Mouse (Mus musculus) liver, embryonic 16.5 days (tissue): Measurements from ENCODE around the gene Gm10392. TPM values are rescaled to one million over a fixed set of nuclear protein-coding genes. Genes with fewer than 3 reads are reported as not detected.

Experiments
- ATAC-seq: fragments of 200-750 bp; cut with Nextera tagmentation; 2 replicates; pipeline ENCODE4 v1.8.0; 2017; ENCODE audit warnings: low read depth, mild to moderate bottlenecking, moderate number of reproducible peaks, moderate library complexity
- H3K27ac ChIP-seq: fragments of 300-500 bp; sonication (generic); 2 replicates; pipeline ENCODE4 v1.5.1; 2014; ENCODE audit warnings: mild to moderate bottlenecking, low read length
- H3K27me3 ChIP-seq: fragments of 300-500 bp; sonication (generic); 2 replicates; pipeline ENCODE4 v1.6.1; 2014; ENCODE audit warnings: low read depth, low read length, mixed read lengths; ENCODE audit not compliant: control insufficient read depth, insufficient read depth
- H3K36me3 ChIP-seq: fragments of 300-500 bp; sonication (generic); 2 replicates; pipeline ENCODE4 v1.6.1; 2014; ENCODE audit warnings: mild to moderate bottlenecking; ENCODE audit not compliant: control insufficient read depth, insufficient read depth
- H3K4me1 ChIP-seq: fragments of 300-500 bp; sonication (generic); 2 replicates; pipeline ENCODE4 v1.6.1; 2014; ENCODE audit warnings: low read depth, low read length, mixed read lengths; ENCODE audit not compliant: control insufficient read depth
- H3K4me2 ChIP-seq: fragments of 300-500 bp; sonication (generic); 2 replicates; pipeline ENCODE4 v1.6.1; 2014; ENCODE audit warnings: low read depth, low read length, mixed read lengths
- H3K4me3 ChIP-seq: fragments of 300-500 bp; sonication (generic); 2 replicates; pipeline ENCODE4 v1.5.1; 2014; ENCODE audit warnings: low read depth, mild to moderate bottlenecking, low read length
- H3K9ac ChIP-seq: fragments of 300-500 bp; sonication (generic); 2 replicates; pipeline ENCODE4 v1.6.1; 2014; ENCODE audit warnings: low read depth, low read length
- H3K9me3 ChIP-seq: fragments of 300-500 bp; sonication (generic); replicated peaks from 2 replicates; pipeline ENCODE4 v1.6.1; 2016; ENCODE audit warnings: low read length; ENCODE audit not compliant: control insufficient read depth
- WGBS: fragments of 180-500 bp; shearing (Covaris S2); extraction: QIAGEN DNeasy Blood & Tissue Kit; methylation state at CpG from one replicate; pipeline ENCODE4 v1.1.7; 2014; ENCODE audit not compliant: insufficient replicate concordance; 5-methylcytosine and 5-hydroxymethylcytosine counted together
- polyA plus RNA-seq: library from polyadenylated mRNA; unstranded; fragments of >200 nt; fragmentation: Nextera tagmentation; extraction: Ambion mirVana; gene quantifications from 2 replicates; pipeline ENCODE4 v1.2.1, GENCODE M21; 2015

Gene Gm10392
- polyA plus RNA-seq, 1 experiment from 2014 or later = 0.17 TPM

DNA sequence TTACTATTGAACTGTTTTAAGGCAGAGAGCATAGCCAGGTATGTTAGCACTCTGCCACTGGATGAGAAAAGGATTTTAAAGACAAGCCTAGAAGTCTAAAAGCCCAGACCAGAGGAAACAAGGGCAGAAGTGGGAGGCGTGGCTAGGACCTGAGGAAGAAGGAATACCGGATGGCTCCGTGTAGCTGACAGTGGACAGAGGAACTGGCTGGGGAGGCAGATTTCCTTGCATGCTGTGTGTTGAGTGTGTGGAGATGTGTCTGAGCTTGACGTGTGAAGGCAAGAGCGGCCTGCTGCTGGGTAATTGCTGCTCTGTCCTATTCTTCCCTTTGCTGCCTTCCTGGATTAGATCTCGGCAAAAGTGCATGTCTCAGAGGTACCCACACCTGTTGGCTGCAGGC, 16.5 kb downstream of the Gm10392 start:
- H3K27ac ChIP-seq = no peak overlapping the region
- H3K9me3 ChIP-seq = no peaks in the 10 kb centered on the region
- no peak overlapping the region for H3K4me2 ChIP-seq
- no peaks in the 10 kb centered on the region for H3K27me3 ChIP-seq
- WGBS = 79% methylated on average over 6 of the region's 6 CpGs
- peaks cover 6% of the 10 kb centered on the region for H3K4me1 ChIP-seq
- no peak overlapping the region for H3K9ac ChIP-seq
- no peak overlapping the region for H3K4me3 ChIP-seq
- no peak for ATAC-seq
- H3K36me3 ChIP-seq = peaks cover 9% of the 10 kb centered on the region; the same call in 1 of the 2 replicates

DNA sequence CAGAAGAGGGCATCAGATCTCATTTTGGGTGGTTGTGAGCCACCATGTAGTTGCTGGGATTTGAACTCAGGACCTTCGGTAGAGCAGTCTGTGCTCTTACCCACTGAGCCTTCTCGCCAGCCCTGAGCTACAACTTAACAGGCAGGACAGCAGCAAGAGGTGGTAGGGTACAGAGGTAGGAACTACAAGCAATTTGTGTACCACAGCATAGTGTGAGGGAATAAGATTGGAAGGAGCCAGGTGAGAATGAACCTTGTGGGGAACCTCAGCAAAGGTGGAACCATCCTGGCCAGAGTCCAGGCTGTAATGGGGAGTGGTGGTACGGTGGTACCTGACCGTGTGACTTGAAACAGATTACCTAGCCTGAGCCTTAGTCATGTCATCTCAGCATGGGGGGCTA, 17.0 kb downstream of the Gm10392 start:
- H3K9ac ChIP-seq = no peak overlapping the region
- 80% methylated on average over 4 of the region's 4 CpGs for WGBS
- H3K9me3 ChIP-seq = no peaks in the 10 kb centered on the region
- ATAC-seq = no peak
- H3K4me1 ChIP-seq = peaks cover 11% of the 10 kb centered on the region
- peaks cover 9% of the 10 kb centered on the region; the same call in 1 of the 2 replicates for H3K36me3 ChIP-seq
- no peak overlapping the region for H3K4me3 ChIP-seq
- H3K27me3 ChIP-seq = no peaks in the 10 kb centered on the region
- H3K4me2 ChIP-seq = no peak overlapping the region
- H3K27ac ChIP-seq = no peak overlapping the region

DNA sequence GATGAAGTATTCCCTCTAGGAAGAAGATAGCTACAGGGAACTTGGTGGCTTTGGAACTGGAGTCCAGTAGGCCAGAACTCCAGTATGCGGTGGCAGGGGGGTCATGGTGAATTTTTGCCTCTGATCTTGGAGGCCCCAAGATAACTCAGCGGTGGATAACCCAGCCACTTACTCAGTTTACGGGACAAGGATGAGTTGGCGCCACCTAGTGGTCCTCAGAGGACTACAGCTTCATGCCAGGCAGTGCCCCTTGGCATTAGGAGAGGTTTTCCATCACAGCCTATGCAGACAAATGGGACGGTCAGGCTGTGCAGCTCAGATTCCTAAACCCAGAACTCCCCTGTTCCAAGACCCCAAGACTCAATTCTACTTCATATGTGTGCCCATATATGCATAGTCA, 17.6 kb downstream of the Gm10392 start:
- Histone ChIP-seq H3K9ac (no peak overlapping the region), H3K4me3 (no peak overlapping the region), H3K27me3 (no peaks in the 10 kb centered on the region), H3K4me2 (no peak overlapping the region), H3K27ac (no peak overlapping the region), H3K4me1 (peaks cover 14% of the 10 kb centered on the region), H3K36me3 (peaks cover 9% of the 10 kb centered on the region; the same call in 1 of the 2 replicates), H3K9me3 (no peaks in the 10 kb centered on the region)
- ATAC-seq = no peak
- WGBS = 15% methylated on average over 5 of the region's 5 CpGs

DNA sequence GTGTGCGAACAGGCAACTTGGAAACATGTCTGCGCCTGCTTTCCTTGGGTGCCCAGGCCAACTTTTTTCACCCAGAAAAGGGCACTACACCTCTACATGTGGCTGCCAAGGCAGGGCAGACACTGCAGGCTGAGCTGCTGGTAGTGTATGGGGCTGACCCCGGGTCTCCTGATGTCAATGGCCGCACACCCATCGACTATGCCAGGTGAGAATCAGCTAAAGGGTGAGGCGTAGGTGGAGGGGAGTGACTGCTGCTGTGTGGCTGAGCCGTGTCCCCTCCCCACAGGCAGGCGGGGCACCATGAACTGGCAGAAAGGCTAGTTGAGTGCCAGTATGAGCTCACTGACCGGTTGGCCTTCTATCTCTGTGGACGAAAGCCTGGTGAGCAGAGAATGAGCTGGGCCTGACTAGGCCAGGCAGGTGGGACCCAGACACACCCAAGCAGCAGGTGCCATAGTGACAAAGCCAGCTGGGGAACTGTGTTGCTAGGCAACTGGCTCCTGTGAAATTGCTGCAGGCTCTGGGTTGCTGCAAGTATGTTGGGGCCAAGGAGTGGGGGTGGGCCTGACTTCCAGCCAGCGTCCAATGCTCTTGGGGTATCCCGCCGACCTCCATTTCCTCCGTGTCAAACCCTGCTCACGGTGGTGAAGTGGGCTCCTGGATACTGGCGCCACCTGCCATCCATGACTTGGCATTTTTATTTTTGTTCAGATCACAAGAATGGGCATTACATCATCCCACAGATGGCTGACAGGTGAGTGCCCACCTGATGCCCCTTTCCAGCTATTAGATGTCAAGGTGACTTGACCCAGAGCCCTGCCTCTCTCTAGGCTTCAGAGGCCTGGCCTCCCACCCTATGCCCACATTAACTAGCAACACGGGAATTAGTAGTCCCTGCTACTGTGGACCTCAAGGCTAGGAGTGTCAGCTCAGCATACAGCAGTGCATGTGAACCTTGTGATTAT, 18.4 kb downstream of the Gm10392 start:
- ATAC-seq = no peak
- no peaks in the 10 kb centered on the region for H3K9me3 ChIP-seq
- H3K4me1 ChIP-seq = peaks cover 17% of the 10 kb centered on the region
- WGBS = 79% methylated on average over 17 of the region's 17 CpGs
- no peak overlapping the region for H3K4me2 ChIP-seq
- no peak overlapping the region for H3K27ac ChIP-seq
- H3K27me3 ChIP-seq = no peaks in the 10 kb centered on the region
- no peak overlapping the region for H3K9ac ChIP-seq
- no peak overlapping the region for H3K4me3 ChIP-seq
- peaks cover 9% of the 10 kb centered on the region; the same call in 1 of the 2 replicates for H3K36me3 ChIP-seq

DNA sequence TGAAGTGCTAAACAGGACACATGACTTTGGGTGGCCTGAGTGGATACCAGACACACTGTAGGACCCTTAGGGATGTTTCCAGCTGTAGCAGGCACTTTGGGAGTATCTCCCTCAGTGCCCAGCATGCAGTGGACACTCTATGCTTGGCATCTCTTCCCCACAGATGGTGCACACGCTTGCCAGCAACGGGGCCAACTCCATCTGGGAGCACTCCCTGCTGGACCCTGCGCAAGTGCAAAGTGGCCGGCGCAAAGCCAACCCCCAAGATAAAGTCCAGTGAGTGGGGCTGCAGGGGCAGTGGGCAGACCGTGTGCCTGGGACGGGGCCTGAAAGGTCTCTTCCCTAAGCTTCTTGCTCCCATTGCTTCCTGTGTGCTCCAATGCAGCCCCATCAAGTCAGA, 19.6 kb downstream of the Gm10392 start:
- H3K4me1 ChIP-seq = peaks cover 28% of the 10 kb centered on the region
- 84% methylated on average over 7 of the region's 7 CpGs for WGBS
- no peak for ATAC-seq
- H3K36me3 ChIP-seq = peaks cover under 1% of the 10 kb centered on the region; the same call in 1 of the 2 replicates
- H3K27ac ChIP-seq = no peak overlapping the region
- no peak overlapping the region for H3K4me3 ChIP-seq
- no peak overlapping the region for H3K4me2 ChIP-seq
- no peak overlapping the region for H3K9ac ChIP-seq
- H3K9me3 ChIP-seq = no peaks in the 10 kb centered on the region
- H3K27me3 ChIP-seq = no peaks in the 10 kb centered on the region

DNA sequence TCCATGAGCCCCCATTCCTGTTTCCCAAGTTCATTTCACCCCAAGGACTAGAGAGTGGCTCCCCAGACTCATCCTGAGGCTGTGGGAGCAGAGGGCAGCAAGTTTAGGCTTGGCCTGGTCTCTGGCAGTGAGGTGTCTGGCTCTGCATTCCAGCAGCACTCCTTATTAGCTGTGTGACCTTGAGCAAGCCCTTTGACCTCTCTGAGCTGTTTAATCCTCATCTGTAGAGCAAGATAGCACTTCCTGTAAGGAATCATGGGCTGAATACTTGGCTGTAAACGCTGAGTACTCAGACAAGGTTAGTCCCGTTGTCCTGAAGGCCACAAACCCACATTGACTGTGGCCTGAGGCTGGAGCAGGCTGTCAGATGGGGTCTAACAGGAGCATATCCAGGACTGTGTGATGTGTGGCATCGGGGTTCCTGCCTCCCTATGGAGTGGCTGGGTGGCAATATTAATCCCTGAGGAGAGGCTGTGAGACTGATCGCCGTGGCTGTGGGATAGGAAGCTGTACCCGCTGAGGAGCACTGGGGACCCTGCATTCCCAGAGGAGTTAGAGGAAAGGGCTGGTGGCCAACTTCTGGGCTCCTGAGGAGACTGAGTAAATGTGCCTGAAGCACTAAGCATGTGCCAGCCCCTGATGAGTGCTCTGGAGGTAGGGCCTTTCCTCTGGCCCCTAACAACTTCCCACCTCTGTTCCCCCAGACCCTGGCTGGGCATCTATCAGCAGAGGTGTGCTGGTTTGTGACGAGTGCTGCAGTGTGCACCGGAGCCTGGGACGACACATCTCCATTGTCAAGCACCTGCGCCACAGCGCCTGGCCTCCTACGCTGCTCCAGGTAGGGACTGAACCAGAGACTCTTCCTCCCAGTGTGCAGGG, 20.5 kb downstream of the Gm10392 start:
- 80% methylated on average over 12 of the region's 12 CpGs for WGBS
- no peak for ATAC-seq
- no peak overlapping the region for H3K27ac ChIP-seq
- no peak overlapping the region for H3K9ac ChIP-seq
- no peak overlapping the region for H3K4me3 ChIP-seq
- H3K4me1 ChIP-seq = peaks cover 36% of the 10 kb centered on the region
- no peak overlapping the region for H3K4me2 ChIP-seq
- H3K36me3 ChIP-seq = no peaks in the 10 kb centered on the region; the same call in 1 of the 2 replicates
- no peaks in the 10 kb centered on the region for H3K9me3 ChIP-seq
- H3K27me3 ChIP-seq = no peaks in the 10 kb centered on the region

DNA sequence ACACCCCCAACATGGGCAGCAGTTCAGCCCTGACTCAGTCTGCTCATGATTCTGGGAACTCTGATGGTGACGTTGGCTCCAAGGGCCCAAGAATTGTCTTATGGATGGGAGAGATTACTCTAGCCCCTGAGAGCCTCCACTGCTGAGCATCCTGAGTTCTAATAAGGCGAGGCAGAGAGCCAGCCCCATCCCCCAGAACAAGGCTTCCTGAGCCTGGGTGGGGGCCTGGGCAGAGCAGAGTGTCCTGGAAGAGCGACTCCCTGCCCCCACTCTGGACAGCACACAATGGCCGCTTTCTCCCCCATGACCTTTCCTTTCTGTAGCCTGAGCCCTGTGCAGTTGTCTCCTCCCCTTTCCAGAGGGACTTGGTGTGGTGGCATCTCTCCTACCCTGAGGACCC, 21.1 kb downstream of the Gm10392 start:
- WGBS = 61% methylated on average over 4 of the region's 4 CpGs
- no peak overlapping the region for H3K27ac ChIP-seq

DNA sequence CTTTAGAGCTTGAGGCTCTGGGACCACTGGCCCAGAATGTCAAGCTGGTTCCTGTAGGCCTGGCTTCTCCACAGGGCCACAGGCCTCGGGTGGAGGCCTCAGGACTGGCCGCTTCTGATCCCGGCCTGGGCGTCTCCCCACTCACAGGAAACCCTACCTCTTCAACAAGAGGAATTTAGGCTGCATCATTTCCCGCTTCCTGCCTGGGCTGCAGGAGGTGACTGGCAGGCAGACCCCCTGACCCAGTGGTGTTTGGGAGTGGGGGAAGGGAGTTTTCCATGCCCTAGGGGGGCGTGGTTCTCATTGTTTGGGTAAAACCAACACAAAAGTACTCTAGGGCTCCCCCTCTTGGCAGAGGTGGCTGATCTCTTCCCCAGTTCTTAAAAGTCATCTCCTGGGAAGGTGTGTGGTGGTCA, 21.6 kb downstream of the Gm10392 start:
- Histone ChIP-seq H3K9ac (no peak overlapping the region), H3K36me3 (no peaks in the 10 kb centered on the region), H3K27me3 (no peaks in the 10 kb centered on the region), H3K4me3 (no peak overlapping the region), H3K4me2 (no peak overlapping the region), H3K27ac (no peak overlapping the region), H3K4me1 (peaks cover 40% of the 10 kb centered on the region), H3K9me3 (no peaks in the 10 kb centered on the region)
- ATAC-seq = no peak
- WGBS = 42% methylated on average over 6 of the region's 6 CpGs

More for the DNA sequence above, 21.1 kb downstream of the Gm10392 start:
- H3K9me3 ChIP-seq = no peaks in the 10 kb centered on the region
- H3K36me3 ChIP-seq = no peaks in the 10 kb centered on the region
- H3K4me2 ChIP-seq = no peak overlapping the region
- no peak for ATAC-seq
- no peak overlapping the region for H3K9ac ChIP-seq
- H3K4me1 ChIP-seq = peaks cover 36% of the 10 kb centered on the region
- no peaks in the 10 kb centered on the region for H3K27me3 ChIP-seq
- no peak overlapping the region for H3K4me3 ChIP-seq
